Mouse (Mus musculus) stomach, postnatal 0 days (tissue): Measurements from ENCODE around the gene Cep170. TPM values are rescaled to one million over a fixed set of nuclear protein-coding genes. Genes with fewer than 3 reads are reported as not detected.

Experiments
- ATAC-seq: fragments of 200-750 bp; cut with Nextera tagmentation; 2 replicates; pipeline ENCODE4 v1.8.0; 2017; ENCODE audit not compliant: low FRiP score, low TSS enrichment
- DNase-seq: peaks from one replicate; pipeline ENCODE4 v3.0.0-alpha.2; 2016; ENCODE audit warnings: low spot score
- H3K27ac ChIP-seq: fragments of 300-500 bp; sonication (generic); replicated peaks from 2 replicates; pipeline ENCODE4 v1.5.1; 2014; ENCODE audit warnings: mild to moderate bottlenecking, control low read depth
- H3K27me3 ChIP-seq: fragments of 300-500 bp; sonication (generic); 2 replicates; pipeline ENCODE4 v1.6.1; 2014; ENCODE audit warnings: low read length; ENCODE audit not compliant: control insufficient read depth, insufficient read depth
- H3K36me3 ChIP-seq: fragments of 300-500 bp; sonication (generic); 2 replicates; pipeline ENCODE4 v1.6.1; 2014; ENCODE audit warnings: low read length, mixed read lengths; ENCODE audit not compliant: control insufficient read depth, insufficient read depth
- H3K4me1 ChIP-seq: fragments of 300-500 bp; sonication (generic); replicated peaks from 2 replicates; pipeline ENCODE4 v1.6.1; 2014; ENCODE audit warnings: antibody characterized with exemption; ENCODE audit not compliant: control insufficient read depth, insufficient read depth
- H3K4me2 ChIP-seq: fragments of 300-500 bp; sonication (generic); replicated peaks from 2 replicates; pipeline ENCODE4 v1.6.1; 2014; ENCODE audit warnings: low read depth, mild to moderate bottlenecking, control low read depth, moderate library complexity
- H3K4me3 ChIP-seq: fragments of 300-500 bp; sonication (generic); 2 replicates; pipeline ENCODE4 v1.5.1; 2014; ENCODE audit warnings: low read depth, low read length, control low read depth
- H3K9ac ChIP-seq: fragments of 300-500 bp; sonication (generic); 2 replicates; pipeline ENCODE4 v1.6.1; 2014; ENCODE audit warnings: mild to moderate bottlenecking, low read length, control low read depth, mixed read lengths
- H3K9me3 ChIP-seq: fragments of 300-500 bp; sonication (generic); 2 replicates; pipeline ENCODE4 v1.6.1; 2016; ENCODE audit warnings: low read length; ENCODE audit not compliant: control insufficient read depth
- CTCF ChIP-seq: IDR thresholded peaks from 2 replicates; pipeline ENCODE4 v1.5.1; 2016; ENCODE audit warnings: antibody characterized with exemption, low read depth, mild to moderate bottlenecking, moderate library complexity
- EP300 ChIP-seq: optimal IDR thresholded peaks from 2 replicates; pipeline ENCODE3; 2016; ENCODE audit warnings: antibody characterized with exemption
- WGBS: fragments of 180-500 bp; shearing (Covaris S2); extraction: QIAGEN DNeasy Blood & Tissue Kit; methylation state at CpG from one replicate; pipeline ENCODE4 v1.1.7; 2014; 5-methylcytosine and 5-hydroxymethylcytosine counted together
- polyA plus RNA-seq: library from polyadenylated mRNA; unstranded; fragments of >200 nt; fragmentation: Nextera tagmentation; extraction: Ambion mirVana; gene quantifications from 2 replicates; pipeline ENCODE4 v1.2.1, GENCODE M21; 2015

The Cep170 gene
- polyA plus RNA-seq, 1 experiment from 2014 or later: 4.9 TPM

DNA sequence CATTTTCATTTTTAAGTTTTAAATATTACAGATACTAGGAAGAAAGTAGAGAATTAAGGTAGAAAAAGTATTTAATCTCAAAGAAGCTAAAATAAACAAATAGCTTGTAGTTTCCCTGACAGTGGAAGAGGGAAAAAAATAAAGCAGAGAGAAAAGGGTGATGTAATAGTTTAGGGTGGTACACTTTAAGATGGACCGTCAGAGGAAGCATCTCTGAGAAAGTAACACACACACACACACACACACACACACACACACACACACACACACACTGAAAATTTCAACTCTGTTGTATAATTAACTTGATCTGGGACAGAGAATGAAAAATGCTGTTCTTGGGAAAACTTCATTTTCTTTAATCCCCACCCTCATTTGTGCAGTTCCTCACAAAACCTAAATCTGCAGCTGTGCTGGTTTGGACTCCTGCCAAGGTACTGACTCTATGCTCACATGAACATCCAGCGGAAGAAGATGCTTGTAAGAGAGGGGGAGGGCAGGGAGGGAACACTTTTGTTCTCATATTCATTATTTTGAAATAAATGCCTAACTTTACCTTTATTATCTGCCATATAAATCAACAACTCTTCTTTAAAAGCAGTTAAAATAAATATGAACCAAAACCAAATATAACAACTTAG, 13.0 kb downstream of the Cep170 start:
- no peak for TF ChIP-seq CTCF
- TF ChIP-seq EP300: no peak
- no peaks in the 10 kb centered on the region for H3K36me3 ChIP-seq
- H3K27ac ChIP-seq: no peak overlapping the region
- H3K4me2 ChIP-seq: no peak overlapping the region
- DNase-seq: peak; percentile 23
- no peaks in the 10 kb centered on the region for H3K4me1 ChIP-seq
- no peak overlapping the region for H3K9ac ChIP-seq
- no peaks in the 10 kb centered on the region for H3K27me3 ChIP-seq
- no peaks in the 10 kb centered on the region for H3K9me3 ChIP-seq
- peak; percentile 47; the same call in 1 of the 2 replicates for ATAC-seq
- H3K4me3 ChIP-seq: no peak overlapping the region
- WGBS: 8% methylated on average over 2 of the region's 2 CpGs

DNA sequence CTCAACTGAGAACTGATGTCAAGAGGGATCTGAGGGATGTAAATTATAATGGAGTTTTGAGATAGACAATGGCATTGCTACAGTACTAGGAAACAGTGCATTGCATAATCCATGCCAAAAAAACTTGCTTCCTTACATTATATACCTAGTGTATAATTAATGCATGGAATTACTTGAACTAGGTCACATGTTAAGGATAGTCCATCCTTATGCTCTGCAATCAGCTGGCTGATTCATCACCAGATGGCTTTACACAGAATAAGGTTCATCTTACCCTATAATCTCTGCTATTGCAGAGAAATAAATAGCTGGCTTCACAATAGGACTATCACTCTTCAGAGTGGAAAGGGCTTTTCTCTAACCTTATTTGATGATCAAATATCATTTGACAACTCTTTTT, 15.2 kb downstream of the Cep170 start:
- Histone ChIP-seq H3K9ac (no peak overlapping the region), H3K4me2 (no peak overlapping the region), H3K36me3 (no peaks in the 10 kb centered on the region), H3K4me1 (no peaks in the 10 kb centered on the region), H3K27me3 (no peaks in the 10 kb centered on the region), H3K4me3 (no peak overlapping the region), H3K27ac (no peak overlapping the region), H3K9me3 (no peaks in the 10 kb centered on the region)
- ATAC-seq: no peak
- TF ChIP-seq CTCF (no peak), EP300 (no peak)
- no peak for DNase-seq

DNA sequence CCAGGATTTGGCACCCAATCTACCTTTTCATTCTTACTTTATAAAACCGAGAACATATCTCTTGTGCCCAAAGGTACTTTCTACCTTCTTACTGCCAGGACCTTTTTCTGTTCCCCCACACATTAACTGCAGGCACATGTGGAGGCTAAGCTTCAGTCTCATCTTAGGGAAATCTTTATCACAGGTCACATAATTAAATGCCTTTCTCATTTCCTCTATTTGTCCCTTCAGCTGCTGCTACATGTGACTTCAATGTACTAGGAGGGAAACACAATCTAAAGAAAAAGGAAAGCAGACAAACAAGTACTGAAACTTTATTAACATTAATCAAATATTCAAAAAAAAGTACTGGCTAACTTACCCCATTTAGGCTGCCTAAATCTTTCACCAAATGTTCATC, 21.7 kb downstream of the Cep170 start:
- no peaks in the 10 kb centered on the region for H3K36me3 ChIP-seq
- H3K27ac ChIP-seq: no peak overlapping the region
- TF ChIP-seq CTCF (no peak), EP300 (no peak)
- WGBS: 82% methylated on average over 1 of the region's 1 CpGs
- ATAC-seq (no peak), DNase-seq (no peak)
- H3K9me3 ChIP-seq: no peaks in the 10 kb centered on the region
- no peak overlapping the region for H3K9ac ChIP-seq
- H3K4me1 ChIP-seq: no peaks in the 10 kb centered on the region
- no peak overlapping the region for H3K4me2 ChIP-seq
- no peaks in the 10 kb centered on the region for H3K27me3 ChIP-seq
- H3K4me3 ChIP-seq: no peak overlapping the region

DNA sequence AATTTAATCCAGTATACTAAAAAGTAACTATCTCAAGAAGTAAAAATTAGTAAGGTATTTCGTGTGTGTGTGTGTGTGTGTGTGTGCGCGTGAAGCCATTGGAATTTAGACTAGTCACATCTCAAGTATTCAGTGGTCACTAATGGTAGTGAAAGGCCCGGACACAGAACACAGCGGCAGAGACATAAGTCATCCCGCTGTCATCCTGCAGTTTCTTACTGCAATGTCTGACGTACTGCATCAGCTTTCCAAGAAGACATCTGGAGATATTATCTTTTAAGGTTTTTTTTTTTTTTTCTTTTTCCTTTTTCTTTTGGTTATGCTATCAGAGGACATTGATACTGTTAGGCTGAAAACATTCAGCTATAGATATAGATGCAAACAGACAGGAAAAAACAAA, 24.5 kb downstream of the Cep170 start:
- Histone ChIP-seq H3K4me1 (no peaks in the 10 kb centered on the region), H3K9me3 (no peaks in the 10 kb centered on the region), H3K9ac (no peak overlapping the region), H3K27ac (no peak overlapping the region), H3K36me3 (no peaks in the 10 kb centered on the region), H3K4me3 (no peak overlapping the region), H3K4me2 (no peak overlapping the region), H3K27me3 (no peaks in the 10 kb centered on the region)
- no peak for ATAC-seq
- DNase-seq: no peak
- 81% methylated on average over 7 of the region's 7 CpGs for WGBS
- TF ChIP-seq EP300 (no peak), CTCF (no peak)

DNA sequence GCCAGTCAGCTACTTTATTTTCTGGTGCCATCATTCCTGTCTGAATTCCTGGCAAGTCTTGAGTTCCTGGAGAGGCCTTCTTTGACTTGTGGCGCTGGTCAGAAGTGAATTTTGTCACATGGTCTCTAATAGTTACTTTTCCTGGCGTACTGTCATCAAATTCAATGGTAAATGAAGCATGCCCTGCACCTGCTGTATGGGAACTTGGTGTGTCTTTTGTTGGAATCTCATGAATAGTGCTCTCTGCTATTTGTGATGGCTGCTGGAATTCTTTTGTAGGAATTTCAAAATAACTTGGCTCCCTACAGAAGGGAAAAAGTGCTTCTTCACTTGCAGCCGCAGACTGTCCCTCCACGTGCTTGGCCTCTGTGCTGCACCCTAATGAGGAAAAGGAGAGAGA, 39.3 kb downstream of the Cep170 start:
- no peak overlapping the region for H3K4me3 ChIP-seq
- H3K9ac ChIP-seq: no peak overlapping the region
- peaks cover 1% of the 10 kb centered on the region; the same call in 1 of the 2 replicates for H3K36me3 ChIP-seq
- ATAC-seq: no peak
- no peak for TF ChIP-seq EP300
- no peak for TF ChIP-seq CTCF
- no peaks in the 10 kb centered on the region for H3K9me3 ChIP-seq
- no peaks in the 10 kb centered on the region for H3K4me1 ChIP-seq
- no peak overlapping the region for H3K27ac ChIP-seq
- H3K27me3 ChIP-seq: no peaks in the 10 kb centered on the region
- no peak overlapping the region for H3K4me2 ChIP-seq
- no peak for DNase-seq
- 77% methylated on average over 4 of the region's 4 CpGs for WGBS

DNA sequence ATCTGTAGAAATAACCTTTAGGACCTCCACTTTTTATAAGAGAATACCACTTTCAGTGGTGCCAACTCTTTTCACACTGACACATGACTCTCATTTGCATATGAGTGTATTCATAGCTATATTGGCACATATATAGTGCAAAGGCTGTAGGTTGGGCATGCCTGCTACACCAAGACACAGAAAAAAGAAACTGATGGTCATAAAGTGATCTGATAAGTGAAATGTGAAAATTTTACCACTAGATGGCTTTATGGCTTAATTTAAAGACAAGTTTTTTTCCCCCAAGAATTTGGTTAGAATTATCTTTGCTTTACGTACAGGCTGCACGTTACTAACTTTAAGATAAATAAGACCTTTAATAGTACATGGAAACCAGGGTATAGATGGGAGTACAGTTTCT, 51.6 kb downstream of the Cep170 start:
- ATAC-seq (no peak), DNase-seq (no peak)
- H3K27me3 ChIP-seq: no peaks in the 10 kb centered on the region
- no peaks in the 10 kb centered on the region for H3K4me1 ChIP-seq
- no peak overlapping the region for H3K4me2 ChIP-seq
- H3K9ac ChIP-seq: no peak overlapping the region
- no peak for TF ChIP-seq EP300
- peak; percentile 12; the same call in 1 of the 2 replicates for TF ChIP-seq CTCF
- no peak overlapping the region for H3K4me3 ChIP-seq
- H3K9me3 ChIP-seq: no peaks in the 10 kb centered on the region
- no peak overlapping the region for H3K27ac ChIP-seq
- no peaks in the 10 kb centered on the region for H3K36me3 ChIP-seq
- 57% methylated on average over 2 of the region's 2 CpGs for WGBS
